Mouse (Mus musculus): ENCODE data around the gene Tfdp1. TPM values are rescaled to one million over a fixed set of nuclear protein-coding genes. Genes with fewer than 3 reads are reported as not detected.

The Tfdp1 gene
- polyA plus RNA-seq, 2 experiments from 2014 or later, result 51.8 to 56.6 TPM

GRCm38 (mm10) chr8:13353155-13353833 is 14.7 kb downstream of the Tfdp1 start:
- no peak for ATAC-seq

GRCm38 (mm10) chr8:13353883-13354282 is 15.3 kb downstream of the Tfdp1 start:
- no peak for ATAC-seq

DNA sequence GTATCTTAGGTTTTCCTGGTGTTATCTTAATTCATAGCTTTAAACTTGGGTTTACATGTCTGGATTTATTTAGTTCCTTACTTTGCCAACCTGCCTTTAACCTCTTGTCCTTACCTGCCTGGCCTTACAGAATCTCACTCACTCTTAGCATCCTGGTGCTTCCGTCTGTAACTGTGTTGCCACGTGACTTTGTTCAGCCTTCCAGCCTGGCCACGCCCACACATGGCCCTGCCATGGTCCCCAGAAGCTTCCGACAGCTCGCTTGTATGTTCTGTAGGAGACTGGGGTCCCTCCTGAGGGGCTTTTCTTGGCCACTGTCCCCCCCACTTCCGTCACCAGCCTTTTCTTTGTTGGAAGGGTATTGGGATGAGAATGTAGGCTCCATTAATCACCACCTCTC is 17.7 kb downstream of the Tfdp1 start:
- ATAC-seq, result no peak

- no peak for ATAC-seq
Measured at GRCm38 (mm10) chr8:13356681-13357080, 18.1 kb downstream of the Tfdp1 start.

DNA sequence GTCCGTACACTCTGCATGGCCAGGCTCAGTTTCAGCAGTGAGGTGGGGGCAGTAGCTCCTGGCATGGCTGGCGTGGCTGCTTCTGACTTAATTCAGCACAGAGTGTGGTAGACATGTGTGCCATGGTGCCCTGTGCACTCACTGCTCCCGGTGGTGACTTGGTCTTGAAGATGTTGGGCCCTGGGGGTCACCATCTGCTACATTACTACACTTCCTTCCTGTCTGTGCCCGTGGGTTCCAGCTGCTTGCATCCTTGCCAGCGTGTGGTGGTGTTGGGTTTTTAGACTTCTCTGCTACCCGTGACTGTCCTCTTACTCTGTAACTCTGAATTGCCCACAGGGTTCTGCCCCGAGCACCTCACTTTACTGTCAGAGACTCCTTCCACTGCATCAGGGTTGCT is 21.7 kb downstream of the Tfdp1 start:
- ATAC-seq, result no peak

DNA sequence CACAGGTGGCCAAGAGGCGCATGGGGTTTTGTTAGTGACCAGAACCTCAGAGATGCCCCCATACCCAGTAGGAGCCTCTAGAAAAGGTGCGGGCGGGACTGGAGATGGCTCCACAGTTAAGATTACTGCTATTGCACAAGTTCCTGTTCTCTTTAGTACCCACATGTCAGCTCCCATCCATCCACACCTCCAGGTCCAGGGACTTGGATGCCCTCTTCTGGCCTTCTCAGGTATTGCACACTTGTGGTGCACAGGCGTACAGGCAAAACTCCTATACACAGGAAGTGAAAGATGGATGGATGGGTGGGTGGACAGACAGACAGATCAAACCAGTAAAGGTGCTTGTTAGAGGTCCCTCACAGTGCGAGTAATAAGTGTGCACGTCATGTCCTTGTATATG is 23.3 kb downstream of the Tfdp1 start:
- ATAC-seq, result no peak

DNA sequence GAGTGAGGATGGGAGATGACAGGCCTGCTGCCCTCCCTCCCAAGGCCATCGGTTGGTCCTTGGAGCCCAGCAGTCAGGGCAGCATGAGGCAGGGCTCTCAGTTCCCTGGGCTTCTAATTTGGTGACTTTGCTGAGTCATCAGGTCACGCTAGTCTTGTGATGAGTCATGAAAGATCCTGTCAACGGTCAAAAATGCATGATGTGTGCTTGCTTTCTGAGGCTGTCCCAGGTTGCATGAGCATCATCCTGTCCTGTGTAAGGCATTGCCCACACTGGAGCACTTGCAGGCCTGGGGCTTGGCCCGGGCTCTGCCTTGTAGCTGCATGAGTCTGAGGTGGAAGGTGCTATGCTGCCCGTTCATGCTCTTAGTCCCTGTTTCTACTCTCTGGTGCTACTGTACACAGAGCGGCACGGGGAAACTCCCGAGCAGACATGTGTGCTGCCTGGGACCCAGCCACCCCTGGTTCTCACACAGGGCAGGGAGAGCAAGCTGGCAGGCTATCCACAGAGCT is 34.7 kb downstream of the Tfdp1 start:
- ATAC-seq, result no peak

DNA sequence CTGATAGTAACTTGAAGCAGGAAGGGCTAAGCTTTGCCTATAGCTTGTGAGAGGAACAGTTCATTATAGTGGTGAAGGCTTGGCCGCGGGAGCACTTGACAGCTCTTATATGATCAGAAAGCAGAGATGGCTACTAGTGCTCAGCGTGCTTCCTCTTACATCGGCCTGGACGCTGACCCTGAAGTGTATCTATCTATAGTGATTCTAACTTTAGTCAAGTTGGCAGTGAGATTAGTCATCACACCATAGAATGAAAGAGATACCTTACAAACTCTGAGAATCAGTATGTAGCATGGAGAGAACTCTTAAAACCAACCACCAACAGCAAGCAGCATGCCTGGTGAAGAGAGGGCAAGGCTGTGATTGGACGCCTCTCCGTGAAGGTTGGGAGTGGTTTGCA is 43.1 kb downstream of the Tfdp1 start:
- no peak for ATAC-seq

DNA sequence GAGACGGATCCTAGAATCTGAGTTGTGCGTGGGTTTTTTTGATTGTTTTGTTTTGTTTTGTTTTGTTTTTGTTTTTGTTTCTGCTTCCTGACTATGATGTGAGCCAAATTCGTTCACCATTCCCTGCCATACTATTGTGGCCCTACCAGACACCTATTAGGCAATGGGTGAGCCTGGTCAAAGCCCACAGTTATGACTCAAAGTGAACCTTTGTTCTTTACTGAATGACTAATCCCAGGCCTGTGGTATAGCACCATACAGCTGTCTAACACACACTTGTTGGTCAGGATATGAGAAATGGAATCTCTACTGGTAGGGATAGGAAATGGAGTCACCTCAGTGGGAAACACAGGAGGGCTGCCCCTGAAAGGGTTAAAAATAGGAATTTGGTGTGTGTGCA is 44.0 kb downstream of the Tfdp1 start:
- no peak for ATAC-seq

- ATAC-seq, result no peak
Measured at GRCm38 (mm10) chr8:13382999-13383398, 44.4 kb downstream of the Tfdp1 start.

DNA sequence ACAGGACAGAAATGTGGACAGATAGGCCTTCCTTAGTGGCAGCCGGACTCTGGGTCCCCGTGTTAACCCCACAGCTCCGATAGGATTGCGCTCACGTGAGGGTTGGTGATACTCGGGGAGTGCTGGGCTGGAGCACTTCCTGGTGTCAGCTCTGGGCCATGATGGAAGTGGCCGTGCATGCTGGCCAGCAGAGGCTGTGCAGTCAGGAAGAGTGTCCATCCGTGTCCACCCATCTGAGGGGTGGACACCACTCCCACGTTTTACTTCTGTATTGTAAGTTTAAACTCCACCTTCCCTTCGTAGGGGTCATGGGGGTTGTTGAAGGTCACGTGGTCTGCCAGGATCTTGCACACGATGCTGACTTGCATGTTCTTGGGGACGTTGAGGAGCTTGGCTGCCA is 47.8 kb downstream of the Tfdp1 start:
- ATAC-seq, result no peak

DNA sequence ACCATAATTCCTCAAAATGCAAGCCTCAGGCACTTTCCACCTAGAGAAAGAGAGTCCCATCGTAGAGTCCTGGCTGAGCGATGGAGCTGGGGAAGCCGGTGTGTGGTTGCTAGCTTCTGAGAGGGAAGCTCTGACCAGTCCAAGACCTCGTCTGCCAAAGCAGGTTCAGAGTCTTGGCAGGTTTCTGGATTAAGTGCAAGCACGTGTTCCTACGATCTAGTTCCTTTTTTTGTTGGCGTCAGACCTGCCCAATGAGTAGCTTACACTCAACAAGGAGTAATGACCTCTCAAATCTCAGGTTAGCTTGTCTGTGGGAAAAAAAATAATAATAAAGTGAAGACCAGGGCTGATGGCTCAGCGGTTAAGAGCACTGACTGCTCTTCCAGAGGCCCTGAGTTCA is 49.2 kb downstream of the Tfdp1 start:
- ATAC-seq, result no peak

DNA sequence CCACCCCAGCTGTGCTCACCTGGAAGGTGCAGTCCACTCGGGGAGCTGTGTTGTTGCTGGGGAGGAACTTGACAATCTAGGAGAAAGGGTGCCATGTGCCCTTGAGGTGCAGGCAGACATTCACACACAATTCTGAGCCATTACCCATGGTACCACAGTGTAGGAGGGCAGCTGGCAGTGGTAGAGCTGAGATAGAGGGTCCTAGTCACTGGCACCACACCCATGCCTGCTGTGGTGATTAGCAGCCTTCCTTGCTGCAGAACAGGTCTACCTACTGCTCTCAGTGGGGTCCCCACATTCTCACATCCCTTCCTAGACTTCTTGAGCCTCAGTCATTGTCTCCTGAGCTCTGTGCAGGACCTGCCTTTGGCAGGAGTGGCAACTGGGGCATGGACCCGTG is 50.2 kb downstream of the Tfdp1 start:
- ATAC-seq, result no peak

- ATAC-seq, result no peak
Measured at GRCm38 (mm10) chr8:13393869-13394268, 55.3 kb downstream of the Tfdp1 start.

DNA sequence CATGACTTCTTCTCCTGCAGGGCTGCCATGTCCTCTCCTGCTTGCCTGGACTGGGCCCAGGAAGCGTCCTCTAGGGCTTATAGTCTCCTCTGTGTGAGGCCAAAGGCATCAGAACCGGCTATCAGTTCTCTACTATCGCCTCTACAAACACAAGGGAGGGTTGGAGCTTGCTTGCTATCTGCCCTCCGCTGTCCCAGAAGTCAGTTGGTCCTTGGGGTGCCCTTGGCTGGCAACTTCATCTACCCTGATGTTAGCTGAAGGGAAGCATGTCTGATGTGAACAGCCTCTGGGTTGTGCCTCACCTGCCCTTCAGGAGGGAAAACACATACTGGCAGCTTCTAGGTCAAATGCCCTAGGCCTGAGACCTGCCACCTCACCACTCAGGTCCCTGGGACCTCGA is 58.2 kb downstream of the Tfdp1 start, which contains the start of gene Atp4b:
TSS of gene Atp4b (minus strand) at position 101 of the 400 bp plus-strand sequence.
- ATAC-seq, result no peak

DNA sequence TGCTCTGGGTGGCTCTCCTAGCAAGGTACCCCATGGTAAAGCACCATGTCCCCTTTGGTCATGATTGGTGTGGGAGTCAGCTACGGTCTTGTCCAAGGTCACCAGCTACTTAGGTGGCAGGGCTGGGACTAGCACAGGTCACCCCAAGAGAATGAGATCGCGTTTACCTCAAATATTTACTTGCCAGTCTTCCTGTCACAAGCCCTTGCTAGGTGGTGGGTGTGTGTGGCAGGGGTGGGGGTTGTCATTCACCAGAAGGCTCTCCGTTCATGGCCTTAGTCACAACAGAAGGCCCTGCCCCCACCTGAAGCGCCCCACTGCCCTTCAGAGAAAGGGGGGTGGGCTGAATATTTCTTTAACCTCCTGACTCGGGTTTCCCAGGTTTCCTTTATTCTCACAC is 65.0 kb downstream of the Tfdp1 start:
- no peak for ATAC-seq

GRCm38 (mm10) chr8:13404666-13405131 is 66.1 kb downstream of the Tfdp1 start, which contains the start of gene Grk1:
Grk1 (plus strand) TSS chr8:13405081.
- no peak for ATAC-seq

DNA sequence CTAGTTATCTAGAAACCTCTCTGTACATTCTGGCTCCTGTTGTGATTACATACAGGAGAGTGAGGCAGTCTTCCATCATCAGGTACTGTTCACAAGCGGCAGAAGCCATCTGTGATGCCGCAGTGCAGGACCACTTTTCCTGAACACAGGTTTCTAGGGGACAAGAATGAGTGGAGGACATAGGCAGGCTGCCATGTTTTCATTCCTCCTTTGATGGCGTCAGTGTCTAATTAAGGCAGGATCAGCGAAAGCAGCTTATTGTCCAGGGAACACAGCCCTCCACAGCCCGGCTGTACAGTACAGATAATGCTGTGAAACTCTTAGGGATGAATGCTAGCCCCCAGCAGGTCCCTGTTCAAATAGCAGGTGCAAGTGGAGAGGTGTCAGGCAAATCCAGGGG is 67.5 kb downstream of the Tfdp1 start:
- ATAC-seq, result no peak

DNA sequence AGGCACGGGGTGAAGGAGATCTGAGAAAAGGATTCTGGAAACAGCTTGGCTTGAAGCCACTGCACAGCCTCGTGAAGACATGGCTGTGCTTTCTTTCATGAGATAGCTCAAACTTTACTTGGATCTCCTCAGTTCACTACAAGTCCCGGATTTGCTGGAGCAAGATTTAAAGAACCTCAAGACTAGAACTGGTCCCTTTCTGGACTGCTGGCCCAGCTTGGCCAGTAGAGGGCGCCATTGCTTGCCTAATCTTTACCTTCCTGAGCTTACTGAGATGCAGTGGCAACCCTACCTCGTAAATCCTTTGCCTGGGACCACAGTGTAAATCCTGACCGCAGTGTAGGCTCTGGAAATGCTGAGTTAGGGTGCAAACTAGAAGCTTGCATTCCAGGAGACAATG is 73.0 kb downstream of the Tfdp1 start:
- ATAC-seq, result no peak

DNA sequence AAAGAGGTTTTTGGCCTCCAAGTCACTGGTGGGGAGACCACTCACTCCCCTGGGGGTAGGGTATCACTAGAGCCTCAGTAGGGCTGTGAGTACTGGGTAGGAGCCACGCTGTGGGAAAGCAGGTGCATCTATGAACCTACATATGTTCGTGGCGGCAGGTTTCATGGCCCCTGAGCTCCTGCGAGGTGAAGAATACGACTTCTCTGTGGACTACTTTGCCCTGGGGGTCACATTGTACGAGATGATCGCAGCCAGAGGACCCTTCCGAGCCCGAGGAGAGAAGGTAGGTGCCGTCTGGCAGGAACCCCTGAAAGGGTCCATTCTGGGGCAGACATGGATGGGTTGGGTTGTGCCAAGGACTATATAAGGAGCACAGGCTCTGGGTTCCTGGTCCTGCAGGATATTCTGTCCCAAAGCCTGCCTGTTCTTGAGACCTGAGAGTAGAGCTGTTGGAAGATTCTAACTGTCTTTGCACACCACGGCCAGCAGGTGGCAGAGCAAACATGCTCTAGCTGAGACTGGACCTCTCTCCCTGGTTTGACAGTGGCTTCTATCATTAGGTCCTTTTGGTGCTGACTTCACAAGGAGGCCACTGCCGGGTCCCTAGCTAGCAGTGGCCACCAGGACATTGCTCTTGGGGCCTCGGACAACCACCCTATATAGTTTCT is 74.5 kb downstream of the Tfdp1 start:
- no peak for ATAC-seq

DNA sequence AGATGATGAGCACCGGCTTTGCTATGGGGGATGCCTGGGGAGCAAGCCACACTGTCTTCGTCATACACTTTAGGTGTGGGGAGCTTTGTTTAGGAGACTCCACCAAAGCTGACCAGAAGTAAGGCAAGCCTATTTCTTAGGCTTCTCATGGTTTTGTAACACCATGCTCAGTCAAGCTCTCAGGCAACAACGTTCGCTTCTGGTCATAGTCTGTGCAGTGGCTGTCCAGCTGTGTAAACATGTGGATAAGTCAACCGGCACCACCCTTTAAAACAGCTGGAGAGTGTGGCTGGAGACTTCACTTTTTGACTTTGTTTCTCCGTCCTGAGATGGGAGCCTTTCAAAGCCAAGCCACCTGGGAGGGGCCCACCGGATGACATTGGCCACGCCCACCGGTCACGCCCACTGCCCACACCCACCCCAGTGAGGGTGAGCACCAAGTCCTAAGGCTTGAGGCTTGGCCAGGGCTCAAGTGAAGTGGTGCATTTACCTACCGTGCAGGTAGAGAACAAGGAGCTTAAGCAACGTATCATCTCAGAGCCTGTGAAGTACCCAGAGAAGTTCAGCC is 75.4 kb downstream of the Tfdp1 start:
- ATAC-seq, result no peak

DNA sequence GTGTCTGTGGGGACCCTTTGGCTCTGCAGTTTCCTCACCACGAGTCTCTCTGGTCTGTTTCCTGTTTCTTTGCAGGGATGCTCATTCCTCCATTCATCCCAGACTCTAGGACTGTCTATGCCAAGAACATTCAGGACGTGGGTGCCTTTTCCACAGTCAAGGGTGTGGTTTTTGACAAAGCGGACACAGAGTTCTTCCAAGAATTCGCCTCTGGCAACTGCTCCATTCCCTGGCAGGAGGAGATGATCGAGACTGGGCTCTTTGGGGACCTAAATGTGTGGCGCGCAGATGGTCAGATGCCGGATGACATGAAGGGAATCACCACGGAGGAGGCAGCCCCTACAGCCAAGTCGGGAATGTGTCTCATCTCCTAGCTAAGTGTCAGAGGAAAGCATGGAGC is 77.3 kb downstream of the Tfdp1 start:
- ATAC-seq, result no peak

DNA sequence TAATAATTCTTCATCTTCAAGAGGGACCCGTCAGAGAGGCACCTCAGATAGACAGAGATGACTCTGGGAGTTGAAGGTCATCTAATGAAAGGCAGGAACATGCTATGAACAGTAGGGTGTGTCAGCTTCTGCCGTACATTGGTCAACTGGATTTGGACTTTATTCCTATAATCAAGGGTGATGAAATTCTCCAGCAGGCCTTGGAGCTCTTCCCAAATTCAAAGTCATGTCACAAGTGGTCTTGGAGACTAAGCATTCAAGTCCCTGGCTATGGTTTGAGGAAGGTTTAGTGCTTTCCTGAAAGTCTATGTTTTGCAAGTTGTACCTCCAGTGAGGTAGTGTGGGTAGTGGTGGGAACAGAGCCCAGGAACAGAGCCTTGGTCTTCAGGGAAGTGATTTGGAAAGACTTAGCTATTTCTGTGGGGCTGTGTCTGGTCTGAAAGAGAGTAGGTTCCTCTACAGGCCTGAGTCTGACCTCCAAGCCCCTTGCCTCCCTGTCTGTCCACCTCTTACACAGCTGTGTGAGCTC is 80.6 kb downstream of the Tfdp1 start:
- ATAC-seq, result no peak

DNA sequence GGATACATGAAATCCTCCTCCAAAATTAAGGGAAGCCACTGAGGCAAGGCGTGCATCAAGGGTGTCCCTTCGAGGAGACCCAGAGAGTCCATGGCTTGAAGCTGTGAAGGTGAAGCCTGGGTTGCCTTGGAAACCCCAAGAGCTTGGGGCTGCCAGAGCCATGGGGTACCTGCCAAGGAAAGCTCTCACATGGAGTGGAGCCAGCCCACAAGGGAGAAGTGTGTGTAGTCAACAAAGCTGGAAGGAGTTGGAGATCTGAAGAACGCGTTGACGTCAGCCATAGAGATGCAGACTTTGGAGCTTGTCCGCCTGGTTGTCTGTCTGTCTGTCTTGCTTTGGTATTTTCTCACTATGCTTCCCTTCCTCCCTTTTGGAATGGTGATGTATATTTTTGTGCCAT is 82.4 kb downstream of the Tfdp1 start:
- no peak for ATAC-seq
